Mouse (Mus musculus) activated CD4-positive, CD25-positive, alpha-beta regulatory T cell (primary cell): Measurements from ENCODE around the gene Pi16. TPM values are rescaled to one million over a fixed set of nuclear protein-coding genes. Genes with fewer than 3 reads are reported as not detected.

Experiments used
- polyA plus RNA-seq, 2 experiments: library from polyadenylated mRNA; unstranded; fragments of 100-300 nt; shearing (Covaris generic); gene quantifications; one replicate each; pipeline ENCODE4 v1.2.1; 2017

Pi16 gene
- polyA plus RNA-seq: under 1 TPM in 1 of 2 experiments, not detected in 1; 0.10 TPM

DNA sequence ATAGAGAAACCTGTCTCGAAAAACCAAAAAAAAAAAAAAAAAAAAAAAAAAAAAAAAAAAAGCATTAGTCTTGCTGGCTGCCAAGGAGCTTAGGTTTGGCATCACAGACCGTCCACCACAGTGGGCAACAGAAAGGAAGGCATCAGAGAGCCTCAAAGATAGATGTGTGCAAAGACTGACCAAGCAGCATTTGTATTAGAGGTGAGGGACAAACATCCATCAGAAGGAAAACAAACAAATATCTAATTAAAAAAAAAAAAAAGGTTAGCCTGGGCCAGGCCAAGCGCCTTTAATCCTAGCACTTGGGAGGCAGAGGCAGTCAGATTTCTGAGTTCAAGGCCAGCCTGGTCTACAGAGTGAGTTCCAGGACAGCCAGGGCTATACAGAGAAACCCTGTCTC, at the start of gene Pi16:
TSS of gene Pi16 (plus strand) at position 301 of the 400 bp plus-strand sequence.

DNA sequence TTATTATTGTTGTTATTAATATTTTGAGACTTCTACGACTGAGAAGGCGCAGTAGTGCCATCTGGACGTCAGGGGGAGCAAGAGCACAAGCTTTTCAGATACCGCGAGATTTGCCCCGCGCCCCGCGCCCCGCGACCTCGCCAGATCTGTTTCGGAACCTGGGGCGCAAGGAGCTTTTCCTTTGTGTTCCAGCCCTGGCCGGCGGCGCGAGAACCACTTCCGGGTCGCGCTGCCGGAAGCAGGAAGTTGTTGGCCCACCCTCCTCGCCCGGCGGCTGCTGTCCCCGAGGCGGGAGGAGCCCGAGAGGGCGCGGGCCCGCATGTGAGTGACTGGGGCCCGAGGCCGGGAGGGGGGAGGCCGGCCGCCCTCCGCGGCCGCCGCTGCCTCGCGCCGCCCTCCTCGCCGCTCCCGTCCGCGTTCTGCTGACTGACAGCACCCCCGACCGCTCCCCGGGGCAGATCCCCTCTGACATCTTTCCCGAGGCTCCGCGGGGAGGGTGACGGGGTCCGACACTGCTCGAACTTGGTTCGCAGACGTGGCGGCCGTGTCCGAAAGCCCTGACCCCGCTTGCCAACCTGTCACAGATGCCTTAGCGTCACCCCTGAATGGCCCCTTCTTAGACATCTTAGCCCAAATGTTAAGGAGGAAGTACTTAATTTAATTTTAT, 48.7 kb upstream of the Pi16 start, which contains the start of gene BC004004:
TSS of gene BC004004 (plus strand) at position 107 of the 667 bp plus-strand sequence.

GRCm38 (mm10) chr17:29347645-29348256, 30.3 kb downstream of the Pi16 start, which contains the start of gene Mtch1:
Gene Mtch1 (minus strand): TSS chr17:29347934.

GRCm38 (mm10) chr17:29360761-29361221, 43.3 kb downstream of the Pi16 start, which contains the start of gene Fgd2:
Gene Fgd2 (plus strand): TSS chr17:29360914.

Other genes with a start within 250 kb of the Pi16 start
- gene Cdkn1a, start 226.7 kb upstream of the Pi16 start, polyA plus RNA-seq: 10 to 100 TPM in 1 of 2 experiments, 1 to 10 TPM in 1; 7.9 to 10.7 TPM
- gene Rab44, start 203.5 kb upstream of the Pi16 start, polyA plus RNA-seq: under 1 TPM; 0.18 to 0.69 TPM
- gene Cpne5, start 79.5 kb upstream of the Pi16 start, polyA plus RNA-seq: under 1 TPM; 0.59 to 0.91 TPM
- 100 to 1,000 TPM in 1 of 2 experiments, 10 to 100 TPM in 1; 88.1 to 114 TPM for gene Ppil1, start 53.5 kb upstream of the Pi16 start, polyA plus RNA-seq
- 100 to 1,000 TPM; 118 to 172 TPM for gene BC004004, start 48.9 kb upstream of the Pi16 start, polyA plus RNA-seq
- 100 to 1,000 TPM; 122 to 156 TPM for gene Mtch1, start 30.3 kb downstream of the Pi16 start, polyA plus RNA-seq
- gene Fgd2, start 43.2 kb downstream of the Pi16 start, polyA plus RNA-seq: 1 to 10 TPM; 3.5 to 4.1 TPM
- gene Pim1, start 173.1 kb downstream of the Pi16 start, polyA plus RNA-seq: 10 to 100 TPM; 30.6 to 96.0 TPM
- under 1 TPM in 1 of 2 experiments, not detected in 1; 0.18 TPM for gene Gm17657, start 232.0 kb downstream of the Pi16 start, polyA plus RNA-seq
- 10 to 100 TPM; 25.8 to 39.1 TPM for gene Tbc1d22b, start 232.1 kb downstream of the Pi16 start, polyA plus RNA-seq
- gene Tmem217, start 234.7 kb downstream of the Pi16 start, polyA plus RNA-seq: 1 to 10 TPM; 3.3 to 3.8 TPM